Mouse (Mus musculus) small intestine, adult 2 months (tissue): ENCODE data around the gene Cdc14a. TPM values are rescaled to one million over a fixed set of nuclear protein-coding genes. Genes with fewer than 3 reads are reported as not detected.

Experiments used
- H3K27ac ChIP-seq: fragments of 200-500 bp; 2 replicates; pipeline ENCODE4 v1.5.1; 2012; ENCODE audit warnings: low read depth, low read length, control low read depth, inconsistent platforms; ENCODE audit not compliant: insufficient read depth
- H3K27me3 ChIP-seq: fragments of 200-500 bp; 2 replicates; pipeline ENCODE4 v1.6.1; 2012; ENCODE audit warnings: mild to moderate bottlenecking, moderate library complexity, low read length, inconsistent platforms; ENCODE audit not compliant: control insufficient read depth, insufficient read depth
- H3K36me3 ChIP-seq: fragments of 200-500 bp; 2 replicates; pipeline ENCODE4 v1.6.1; 2012; ENCODE audit warnings: mild to moderate bottlenecking, low read length, control low read depth, inconsistent platforms; ENCODE audit not compliant: control insufficient read depth, insufficient read depth
- H3K4me1 ChIP-seq: fragments of 200-500 bp; 2 replicates; pipeline ENCODE4 v1.6.1; 2012; ENCODE audit warnings: low read length, inconsistent platforms, mixed read lengths; ENCODE audit not compliant: control insufficient read depth, insufficient read depth, insufficient read length
- H3K4me3 ChIP-seq: fragments of 200-500 bp; 2 replicates; pipeline ENCODE4 v1.5.1; 2012; ENCODE audit warnings: low read depth, mild to moderate bottlenecking, control low read depth, inconsistent platforms, low read length, moderate library complexity
- CTCF ChIP-seq: fragments of 200-500 bp; IDR thresholded peaks from 2 replicates; pipeline ENCODE4 v1.5.1; 2012; ENCODE audit warnings: low read depth, mild to moderate bottlenecking, control low read depth, inconsistent platforms, low read length, moderate library complexity, mixed read lengths; ENCODE audit not compliant: insufficient replicate concordance, insufficient read length; ENCODE audit errors: extremely low read depth
- POLR2A ChIP-seq: fragments of 200-500 bp; IDR thresholded peaks from 2 replicates; pipeline ENCODE4 v1.6.1; 2012; ENCODE audit warnings: low read depth, mild to moderate bottlenecking, control low read depth, inconsistent platforms, low read length, moderate library complexity
- WGBS: fragments of 180-500 bp; shearing (Covaris S2); methylation state at CpG from one replicate; pipeline ENCODE4 v1.1.7; 2018; 5-methylcytosine and 5-hydroxymethylcytosine counted together
- polyA plus RNA-seq: library from polyadenylated mRNA; depleted of rRNA; stranded (reverse); fragments of >200 nt; gene quantifications from 2 replicates; pipeline ENCODE4 v1.2.3, GENCODE M21; 2012

The Cdc14a gene
- polyA plus RNA-seq, 1 experiment: 8.6 TPM

GRCm38 (mm10) chr3:116424160-116424972 lies 534 bp upstream of the Cdc14a start:
- H3K27me3 ChIP-seq: no peaks in the 10 kb centered on the region
- H3K4me1 ChIP-seq: peaks cover 4% of the 10 kb centered on the region; the same call in 1 of the 2 replicates
- under 1% methylated on average over 32 of the region's 32 CpGs for whole genome bisulfite sequencing
- H3K36me3 ChIP-seq: peaks cover 1% of the 10 kb centered on the region; the same call in 1 of the 2 replicates
- peak overlapping the region; percentile 54 for H3K27ac ChIP-seq
- H3K4me3 ChIP-seq: peak overlapping the region; percentile 82
- TF ChIP-seq POLR2A: no peak
- no peak for TF ChIP-seq CTCF

- peaks cover 4% of the 10 kb centered on the region; the same call in 1 of the 2 replicates for H3K4me1 ChIP-seq
- peak overlapping the region; percentile 64 for H3K27ac ChIP-seq
- peaks cover 5% of the 10 kb centered on the region; the same call in 1 of the 2 replicates for H3K36me3 ChIP-seq
- no peaks in the 10 kb centered on the region for H3K27me3 ChIP-seq
- TF ChIP-seq CTCF (peak; percentile 56; the same call in 1 of the 2 replicates), POLR2A (no peak)
- H3K4me3 ChIP-seq: peak overlapping the region; percentile 82
- 1% methylated on average over 23 of the region's 23 CpGs for WGBS
These were observed 958 bp downstream of the Cdc14a start for GRCm38 (mm10) chr3:116422795-116423352.

- TF ChIP-seq POLR2A: no peak
- no peak for TF ChIP-seq CTCF
- H3K4me3 ChIP-seq: no peak overlapping the region
- H3K27me3 ChIP-seq: no peaks in the 10 kb centered on the region
- 50% methylated on average over 8 of the region's 8 CpGs for WGBS
- H3K27ac ChIP-seq: no peak overlapping the region
- H3K36me3 ChIP-seq: peaks cover 5% of the 10 kb centered on the region; the same call in 1 of the 2 replicates
- peaks cover 4% of the 10 kb centered on the region; the same call in 1 of the 2 replicates for H3K4me1 ChIP-seq
These were observed 1.8 kb downstream of the Cdc14a start for GRCm38 (mm10) chr3:116422074-116422473.

DNA sequence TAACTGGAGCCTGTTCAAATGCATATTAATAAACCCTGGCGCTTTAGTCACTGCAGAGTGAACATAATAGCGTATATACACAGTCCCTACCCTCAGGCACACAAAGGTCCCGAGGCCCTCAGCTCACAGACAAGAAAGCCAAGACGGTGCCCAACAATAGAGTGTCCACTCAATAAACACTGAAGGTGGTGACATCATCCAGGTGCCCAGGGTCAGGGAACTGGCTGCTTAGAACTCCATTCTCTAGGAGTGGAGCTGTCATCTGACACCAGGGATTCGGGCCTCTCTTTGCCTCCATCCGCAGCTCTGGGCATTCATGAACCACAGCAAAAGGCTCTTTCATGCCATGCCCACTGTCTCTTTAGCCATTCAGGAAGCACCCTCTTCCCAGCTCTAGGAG lies 2.7 kb downstream of the Cdc14a start:
- TF ChIP-seq POLR2A (no peak), CTCF (no peak)
- H3K27me3 ChIP-seq: no peaks in the 10 kb centered on the region

GRCm38 (mm10) chr3:116419791-116420190 lies 4.0 kb downstream of the Cdc14a start:
- WGBS: 89% methylated on average over 11 of the region's 11 CpGs
- peaks cover 8% of the 10 kb centered on the region for H3K36me3 ChIP-seq
- TF ChIP-seq CTCF (no peak), POLR2A (no peak)
- H3K4me1 ChIP-seq: peaks cover 10% of the 10 kb centered on the region; the same call in 1 of the 2 replicates
- no peaks in the 10 kb centered on the region for H3K27me3 ChIP-seq
- H3K4me3 ChIP-seq: no peak overlapping the region
- no peak overlapping the region for H3K27ac ChIP-seq

More for the DNA sequence above, 2.7 kb downstream of the Cdc14a start:
- Histone ChIP-seq H3K4me3 (no peak overlapping the region), H3K27ac (no peak overlapping the region), H3K36me3 (peaks cover 7% of the 10 kb centered on the region; the same call in 1 of the 2 replicates), H3K4me1 (peaks cover 4% of the 10 kb centered on the region; the same call in 1 of the 2 replicates)
- WGBS: 77% methylated on average over 6 of the region's 6 CpGs

- WGBS: 16% methylated on average over 3 of the region's 3 CpGs
- H3K27me3 ChIP-seq: no peaks in the 10 kb centered on the region
- H3K4me3 ChIP-seq: no peak overlapping the region
- peak overlapping the region; percentile 83 for H3K27ac ChIP-seq
- H3K36me3 ChIP-seq: peaks cover 10% of the 10 kb centered on the region
- H3K4me1 ChIP-seq: peaks cover 18% of the 10 kb centered on the region; the same call in 1 of the 2 replicates
- TF ChIP-seq POLR2A (no peak), CTCF (no peak)
These were observed 9.4 kb downstream of the Cdc14a start for GRCm38 (mm10) chr3:116414451-116414860.
